ENCODE assay signal across 15 mouse cellular contexts in the genomic region with DNA sequence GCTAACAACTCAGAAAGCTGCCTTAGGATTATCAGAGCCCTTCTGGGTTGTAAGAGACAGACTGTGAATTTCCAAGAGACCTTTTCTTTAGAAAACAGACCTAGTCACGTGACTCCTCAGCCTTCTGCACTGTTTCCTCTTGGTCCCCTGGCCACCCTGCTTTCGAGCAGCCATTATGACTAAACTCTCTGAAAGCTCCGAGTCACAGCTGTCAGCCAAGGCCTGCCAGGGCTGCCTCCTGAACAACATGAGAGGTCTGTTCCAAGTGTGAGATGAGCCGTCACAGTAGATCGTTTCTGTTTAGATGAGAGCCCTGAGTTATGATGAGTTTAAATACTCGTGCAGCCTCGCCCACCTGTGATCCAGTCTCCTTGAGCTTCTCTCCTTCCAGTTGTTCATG.
"Had no signal": no experiment of that assay in that cellular context is flagged by ENCODE, and none has a peak within 500 bp of the region (broad histone marks: within the 10 kb centered on the region; RNA-seq: fewer than 3 reads in every experiment).

No protein-coding gene starts in this region.

- H3K9ac ChIP-seq: liver, embryonic 12.5 days; lung, embryonic 14.5 days; midbrain, embryonic 13.5 days; neural tube, embryonic 15.5 days had no signal

- H3K27ac ChIP-seq: kidney, postnatal 0 days; limb, embryonic 10.5 days; liver, embryonic 12.5 days; midbrain, embryonic 13.5 days; neural tube, embryonic 15.5 days; stomach, postnatal 0 days had no signal

- H3K4me1 ChIP-seq: limb, embryonic 10.5 days; liver, embryonic 12.5 days; midbrain, embryonic 13.5 days; neural tube, embryonic 15.5 days had no signal

- H3K27me3 ChIP-seq: liver, embryonic 12.5 days; midbrain, embryonic 13.5 days; neural tube, embryonic 15.5 days had no signal

- H3K4me2 ChIP-seq: liver, embryonic 12.5 days; lung, embryonic 14.5 days; midbrain, embryonic 13.5 days; neural tube, embryonic 15.5 days had no signal

- ATAC-seq: intestine, postnatal 0 days; liver, embryonic 12.5 days; midbrain, embryonic 13.5 days had no signal

- DNase-seq: kidney, adult 9 months; kidney, postnatal 4 days; lung, embryonic 14.5 days; lung, postnatal 10 days; lung, postnatal 4 days; right cerebral cortex, adult 18-20 months; thymus, postnatal 4 days had no signal

- H3K9me3 ChIP-seq: limb, embryonic 10.5 days; liver, embryonic 12.5 days; midbrain, embryonic 13.5 days; neural tube, embryonic 15.5 days had no signal

- H3K4me3 ChIP-seq: limb, embryonic 10.5 days; liver, embryonic 12.5 days; midbrain, embryonic 13.5 days; myocyte; neural tube, embryonic 15.5 days had no signal
